Mouse (Mus musculus) ES-E14 (cell line): ENCODE results near the gene Robo3. TPM values are rescaled to one million over a fixed set of nuclear protein-coding genes. Genes with fewer than 3 reads are reported as not detected.

Source experiments
- DNase-seq: peaks from one replicate; pipeline ENCODE4 v3.0.0-alpha.2; 2013; ENCODE audit warnings: low read depth, low spot score
- H3K27ac ChIP-seq: 2 replicates; pipeline ENCODE4 v1.5.1; 2012; ENCODE audit warnings: low read depth, mild to moderate bottlenecking, low read length, moderate library complexity, mixed read lengths; ENCODE audit not compliant: poor library complexity, insufficient read depth, severe bottlenecking
- H3K36me3 ChIP-seq: 2 replicates; pipeline ENCODE4 v1.6.1; 2012; ENCODE audit warnings: mild to moderate bottlenecking, low read length, moderate library complexity, mixed read lengths; ENCODE audit not compliant: control insufficient read depth, poor library complexity, insufficient read depth, severe bottlenecking
- H3K4me1 ChIP-seq, 2 experiments: fragments of 150-350 bp in 1 of 2; sonication (generic) in 1 of 2; 2 replicates each; pipeline ENCODE4 v1.6.1; 2012; ENCODE audit warnings: low read length in 2 of 2, mild to moderate bottlenecking in 1 of 2, mixed read lengths in 1 of 2; ENCODE audit not compliant: control insufficient read depth in 2 of 2, insufficient read depth in 2 of 2, poor library complexity in 1 of 2
- H3K4me3 ChIP-seq, 2 experiments: fragments of 150-350 bp in 1 of 2; sonication (generic) in 1 of 2; 2 replicates each; pipeline ENCODE4 v1.5.1; 2012; ENCODE audit warnings: low read length in 2 of 2, low read depth in 1 of 2, mild to moderate bottlenecking in 1 of 2, mixed read lengths in 1 of 2; ENCODE audit not compliant: insufficient read depth in 1 of 2, poor library complexity in 1 of 2, severe bottlenecking in 1 of 2
- H3K9ac ChIP-seq: 2 replicates; pipeline ENCODE4 v1.6.1; 2012; ENCODE audit warnings: low read depth, mild to moderate bottlenecking, low read length, mixed read lengths; ENCODE audit not compliant: poor library complexity, insufficient read depth, severe bottlenecking
- H3K9me3 ChIP-seq: fragments of 150-350 bp; sonication (generic); 2 replicates; pipeline ENCODE4 v1.6.1; 2012; ENCODE audit warnings: low read depth, mild to moderate bottlenecking, low read length; ENCODE audit not compliant: control insufficient read depth, insufficient read depth
- CHD2 ChIP-seq: IDR thresholded peaks from 2 replicates; pipeline ENCODE4 v1.6.1; 2014; ENCODE audit warnings: mild to moderate bottlenecking, low read depth, low read length, inconsistent platforms
- HCFC1 ChIP-seq: IDR thresholded peaks from 2 replicates; pipeline ENCODE4 v1.6.1; 2012; ENCODE audit warnings: low read length, inconsistent platforms, borderline replicate concordance; ENCODE audit not compliant: insufficient read depth
- MAFK ChIP-seq: IDR thresholded peaks from 2 replicates; pipeline ENCODE4 v1.6.1; 2014; ENCODE audit warnings: mild to moderate bottlenecking, low read depth, low read length, inconsistent platforms; ENCODE audit not compliant: insufficient read depth
- ZC3H11A ChIP-seq: IDR thresholded peaks from 2 replicates; pipeline ENCODE4 v1.6.1; 2012; ENCODE audit warnings: low read depth, mild to moderate bottlenecking, inconsistent platforms, low read length, borderline replicate concordance
- ZNF384 ChIP-seq: IDR thresholded peaks from 2 replicates; pipeline ENCODE4 v1.6.1; 2012; ENCODE audit warnings: low read depth, low read length, inconsistent platforms
- in situ Hi-C, 2 experiments: fragments of 600-800 bp; cut with MboI; formaldehyde crosslinking; loops; one replicate each; pipeline ENCODE4 v1.15.1; 2025; ENCODE audit warnings: low sequenced_read_pairs in 2 of 2, inconsistent platforms in 1 of 2; ENCODE audit not compliant: unreplicated experiment in 2 of 2
- total RNA-seq: library from RNA; depleted of rRNA; stranded (reverse); fragments of 300-350 nt; gene quantifications from 2 replicates; pipeline ENCODE4 v1.2.3, GENCODE M21; 2012; rRNA removed

Gene Robo3
- total RNA-seq, 1 experiment, result 1.2 TPM

DNA sequence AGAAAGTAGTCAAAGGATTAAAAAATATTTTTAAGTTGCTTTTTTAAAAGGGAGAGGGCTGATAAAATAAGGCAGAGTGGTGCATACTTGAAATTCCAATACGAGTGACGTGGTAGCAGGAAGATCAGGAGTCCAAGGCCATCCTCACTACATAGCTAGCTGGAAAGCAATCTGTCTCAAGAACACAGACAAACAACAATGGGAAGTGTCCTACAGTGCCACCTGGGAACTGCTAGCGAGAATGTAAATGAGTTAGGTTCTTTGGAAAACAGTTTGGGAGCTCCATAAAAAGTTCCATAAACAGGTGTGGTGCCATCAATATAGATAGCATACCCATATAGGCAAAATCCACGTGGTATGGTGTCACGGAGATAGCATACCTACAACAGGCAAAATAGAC is 67.3 kb downstream of the Robo3 start:
- no peak overlapping the region for H3K4me3 ChIP-seq
- in situ Hi-C loops, result no loop called here
- no peaks in the 10 kb centered on the region for H3K36me3 ChIP-seq
- TF ChIP-seq ZNF384 (no peak), HCFC1 (no peak), MAFK (no peak), CHD2 (no peak), ZC3H11A (no peak)
- H3K4me1 ChIP-seq, result 0 out of 4 replicates have a peak, but pooled peaks cover 0 to 2% of the 10 kb centered on the region in 2 experiments
- no peak overlapping the region for H3K27ac ChIP-seq
- no peak overlapping the region for H3K9ac ChIP-seq
- no peaks in the 10 kb centered on the region for H3K9me3 ChIP-seq
- DNase-seq, result no peak

Other genes with a start within 250 kb of the Robo3 start
- 3.3 and 4.9 TPM in 2 replicates for gene Tmem218, start 225.0 kb downstream of the Robo3 start, total RNA-seq
- gene Slc37a2, start 177.5 kb downstream of the Robo3 start, total RNA-seq, result 4.1 and 5.8 TPM in 2 replicates
- gene Ccdc15, start 84.8 kb downstream of the Robo3 start, total RNA-seq, result 6.7 and 6.9 TPM in 2 replicates
- gene Hepacam, start 65.9 kb downstream of the Robo3 start, total RNA-seq, result 0.32 and 0.36 TPM in 2 replicates
- 10.8 and 11.2 TPM in 2 replicates for gene Robo4, start 31.3 kb downstream of the Robo3 start, total RNA-seq
- gene Msantd2, start 56.1 kb upstream of the Robo3 start, total RNA-seq, result 66.9 and 81.3 TPM in 2 replicates
- gene Esam, start 94.8 kb upstream of the Robo3 start, total RNA-seq, result 6.5 and 6.9 TPM in 2 replicates
- 4.8 and 6.7 TPM in 2 replicates for gene Vsig2, start 106.0 kb upstream of the Robo3 start, total RNA-seq
- gene Nrgn, start 119.7 kb upstream of the Robo3 start, total RNA-seq, result 0.40 and 0.63 TPM in 2 replicates
- gene Siae, start 122.5 kb upstream of the Robo3 start, total RNA-seq, result 8.5 and 13.7 TPM in 2 replicates
- 0.95 and 2.7 TPM in 2 replicates for gene Spa17, start 180.5 kb upstream of the Robo3 start, total RNA-seq
- 84.1 and 120 TPM in 2 replicates for gene Tbrg1, start 224.1 kb upstream of the Robo3 start, total RNA-seq
- 0.13 TPM in 1 of 2 replicates, not detected in the other for gene Panx3, start 236.0 kb upstream of the Robo3 start, total RNA-seq